Mouse (Mus musculus) adrenal gland, adult 18-20 months (tissue): ENCODE measurements around the gene Rnaset2b. TPM values are rescaled to one million over a fixed set of nuclear protein-coding genes. Genes with fewer than 3 reads are reported as not detected.
"Not testable (repeated sequence)": the region's sequence is repeated elsewhere in the genome, so short reads cannot be mapped to it uniquely, and the experiment has no call there.

Source experiments
- DNase-seq, 2 experiments: peaks; one replicate each; pipeline ENCODE4 v3.0.0; 2021 to 2022; ENCODE audit warnings: low spot score in 2 of 2
- long read RNA-seq, 2 experiments: library from polyadenylated mRNA; stranded (forward); transcript quantifications; one replicate each; pipeline ENCODE4 v2.0.0; 2021
- total RNA-seq, 2 experiments: library from RNA; stranded (reverse); gene quantifications; 1 replicate in 1 of 2; 2 replicates in 1 of 2; pipeline ENCODE4 v1.2.3; 2021

The Rnaset2b gene
- total RNA-seq: 100 to 1,000 TPM; 426 to 434 TPM
- long read RNA-seq, experiment 1, transcript Rnaset2b-201 (9 exons, 1,783 nt): major isoform, 40 of 42 reads
- long read RNA-seq, experiment 1, partial matches to known transcripts: 1 of 42 reads
- long read RNA-seq, experiment 1, other reads (novel, unspliced or antisense): 0 of 42 reads
- long read RNA-seq, experiment 2, transcript Rnaset2b-201 (9 exons, 1,783 nt): major isoform, 105 of 137 reads
- long read RNA-seq, experiment 2, partial matches to known transcripts: 32 of 137 reads
- long read RNA-seq, experiment 2, other reads (novel, unspliced or antisense): 0 of 137 reads

DNA sequence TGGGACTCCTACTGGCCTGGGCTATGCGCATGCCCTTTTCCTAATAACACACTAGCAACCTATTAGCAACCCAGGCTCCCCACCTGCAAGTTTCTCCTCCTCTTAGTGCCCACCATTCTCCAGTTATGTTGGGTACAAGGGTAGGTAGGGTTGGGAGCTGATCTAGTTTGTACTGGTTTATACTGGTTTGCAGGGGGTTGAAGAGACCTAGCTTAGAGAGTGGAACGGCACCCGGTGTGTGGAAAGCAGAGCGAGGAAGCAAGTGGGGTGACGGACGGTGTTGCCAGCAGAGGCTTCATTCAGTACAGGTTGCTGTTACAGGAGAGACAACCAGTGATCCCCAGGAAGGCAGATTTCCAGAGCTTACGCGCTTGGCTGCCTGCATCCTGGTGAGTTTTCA is at the start of gene Rnaset2b:
Rnaset2b (plus strand) TSS at position 301 of the 400 bp plus-strand sequence.
- not testable (repeated sequence) for DNase-seq

DNA sequence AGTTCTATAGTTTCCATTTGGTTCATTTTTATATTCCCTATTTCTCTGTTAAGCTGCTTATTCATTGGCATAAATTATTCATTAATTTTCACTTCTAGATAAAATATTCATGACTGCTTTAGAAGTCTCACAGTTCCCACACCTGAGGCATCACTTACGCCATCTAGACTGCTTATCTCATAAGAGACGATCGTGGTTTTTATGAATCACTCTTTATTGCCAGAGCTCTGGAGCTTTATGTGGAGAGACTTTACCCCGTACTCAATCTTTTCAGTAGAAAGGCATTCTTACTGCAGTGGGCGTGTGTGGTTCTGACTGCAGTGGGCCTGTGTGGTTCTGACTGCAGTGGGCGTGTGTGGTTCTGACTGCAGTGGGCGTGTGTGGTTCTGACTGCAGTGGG is 38.8 kb upstream of the Rnaset2b start:
- DNase-seq: not testable (repeated sequence)

DNA sequence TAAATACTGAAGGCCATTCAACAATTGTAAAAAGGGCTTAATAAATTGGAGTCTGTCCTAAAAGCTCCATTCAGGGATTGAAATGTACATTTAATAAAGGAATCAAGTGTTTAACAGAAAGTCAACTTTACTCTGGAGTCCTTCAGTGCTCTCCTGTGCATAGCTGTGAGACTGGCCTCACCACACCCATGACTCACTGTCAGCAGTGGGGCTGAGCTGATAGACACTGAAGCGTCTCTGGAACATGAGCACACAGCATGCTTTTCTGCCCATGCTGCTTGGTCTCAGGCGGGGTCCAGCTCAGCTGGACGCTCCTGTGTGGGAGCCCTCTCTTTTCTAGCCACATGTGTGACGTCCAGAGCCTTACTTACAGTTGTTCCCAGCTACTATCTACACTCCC is 27.9 kb upstream of the Rnaset2b start:
- DNase-seq: not testable (repeated sequence)

DNA sequence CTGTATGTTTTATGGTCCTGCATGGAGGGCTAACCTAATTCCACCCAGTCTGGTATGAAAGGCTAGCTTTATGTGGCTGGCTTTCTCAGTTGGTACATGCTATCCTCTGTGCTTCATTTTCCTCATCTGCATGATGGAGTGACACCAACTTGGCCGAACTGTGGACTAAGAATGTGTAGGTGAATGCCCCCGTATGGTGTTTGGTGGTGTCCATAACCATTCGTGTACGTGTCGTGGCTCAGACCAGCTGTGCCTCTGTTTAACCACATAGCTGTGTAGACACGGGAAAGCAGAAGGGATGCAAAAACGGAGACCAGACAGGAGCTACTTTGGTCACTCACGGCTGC is 22.8 kb upstream of the Rnaset2b start:
- not testable (repeated sequence) for DNase-seq

DNA sequence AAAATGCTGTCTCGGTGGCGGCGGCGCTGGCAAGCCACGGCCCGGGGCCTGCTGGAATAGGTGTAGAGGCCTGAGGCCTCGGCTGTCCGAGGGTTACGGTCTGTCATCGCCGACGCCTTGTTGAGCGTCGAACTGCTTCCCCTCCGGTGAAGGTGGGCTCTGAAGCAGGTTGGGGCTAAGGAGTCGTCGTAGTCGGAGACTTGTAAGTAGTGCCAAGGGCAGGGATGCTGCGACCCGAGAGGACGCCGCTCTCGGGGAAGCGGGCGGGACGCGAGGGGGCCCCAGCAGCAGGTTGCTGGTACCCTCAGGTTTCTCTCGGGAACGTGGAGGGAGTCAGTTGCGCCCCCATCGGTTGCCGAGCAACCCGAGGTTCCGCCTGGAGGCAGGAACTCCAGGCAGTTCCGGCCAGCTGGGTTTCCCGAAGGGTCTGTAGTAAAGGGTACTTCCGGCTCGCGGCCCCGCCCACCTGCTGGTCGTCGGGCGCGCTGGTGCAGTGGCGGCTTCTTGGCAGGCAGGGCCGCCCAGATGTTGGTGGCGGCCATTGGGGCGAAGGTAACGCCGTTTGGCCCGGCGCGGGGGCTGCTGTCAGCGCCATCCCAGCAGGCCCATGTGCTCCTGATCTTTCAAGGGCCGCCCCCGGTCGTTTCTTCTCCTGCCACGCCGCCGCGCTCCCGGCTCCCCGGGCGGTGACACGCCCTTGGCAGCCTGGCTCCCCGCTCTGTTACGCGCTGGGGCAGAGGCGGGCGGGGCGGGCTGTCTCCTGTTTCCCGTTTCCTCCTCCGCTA is 22.3 kb upstream of the Rnaset2b start, which contains the start of gene Rsph3b:
Rsph3b (minus strand) TSS at position 699 of the 785 bp plus-strand sequence.
- DNase-seq: peak; percentile 76 to 82

DNA sequence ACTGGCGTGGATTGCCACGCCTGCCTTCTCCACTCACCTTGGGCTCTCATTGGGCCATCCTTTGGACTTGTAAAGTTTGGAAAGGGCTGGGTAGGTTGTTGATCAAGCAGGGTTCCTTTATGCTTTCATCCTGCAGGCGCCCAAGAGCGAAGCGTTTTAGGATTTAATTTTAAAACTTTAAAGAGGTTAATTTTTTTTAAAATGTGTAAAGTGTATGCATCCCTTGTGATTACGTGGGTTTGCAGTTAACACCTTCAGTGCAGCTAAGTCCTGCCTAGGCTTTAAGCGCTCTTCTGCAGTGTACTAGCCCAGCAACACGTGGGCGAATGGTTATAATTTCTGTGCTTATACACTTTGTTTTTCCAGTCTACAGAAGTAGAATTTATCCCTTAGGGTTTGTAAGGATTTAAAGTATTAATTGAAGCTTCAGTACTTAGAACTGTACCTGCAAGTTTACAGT is 21.6 kb upstream of the Rnaset2b start:
- not testable (repeated sequence) for DNase-seq

DNA sequence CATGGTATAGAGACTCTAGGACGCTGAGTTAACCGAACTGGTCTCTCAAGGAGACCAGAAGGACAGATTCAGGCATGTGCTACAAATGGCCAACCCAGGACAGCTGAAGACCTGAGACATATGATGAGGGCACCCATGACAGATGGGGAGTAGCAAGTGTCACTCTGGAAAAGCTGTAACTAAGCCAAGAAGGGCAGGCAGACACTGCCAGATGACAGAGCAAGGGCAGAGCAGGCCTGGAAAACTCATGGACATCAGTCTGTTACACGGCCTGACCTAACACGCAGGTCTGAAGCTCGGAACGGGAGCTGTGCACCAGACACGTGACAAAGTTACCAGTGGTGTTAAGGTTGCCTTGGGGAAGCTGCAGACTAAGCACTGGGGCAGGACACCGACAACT is 11.6 kb upstream of the Rnaset2b start:
- DNase-seq: not testable (repeated sequence)

DNA sequence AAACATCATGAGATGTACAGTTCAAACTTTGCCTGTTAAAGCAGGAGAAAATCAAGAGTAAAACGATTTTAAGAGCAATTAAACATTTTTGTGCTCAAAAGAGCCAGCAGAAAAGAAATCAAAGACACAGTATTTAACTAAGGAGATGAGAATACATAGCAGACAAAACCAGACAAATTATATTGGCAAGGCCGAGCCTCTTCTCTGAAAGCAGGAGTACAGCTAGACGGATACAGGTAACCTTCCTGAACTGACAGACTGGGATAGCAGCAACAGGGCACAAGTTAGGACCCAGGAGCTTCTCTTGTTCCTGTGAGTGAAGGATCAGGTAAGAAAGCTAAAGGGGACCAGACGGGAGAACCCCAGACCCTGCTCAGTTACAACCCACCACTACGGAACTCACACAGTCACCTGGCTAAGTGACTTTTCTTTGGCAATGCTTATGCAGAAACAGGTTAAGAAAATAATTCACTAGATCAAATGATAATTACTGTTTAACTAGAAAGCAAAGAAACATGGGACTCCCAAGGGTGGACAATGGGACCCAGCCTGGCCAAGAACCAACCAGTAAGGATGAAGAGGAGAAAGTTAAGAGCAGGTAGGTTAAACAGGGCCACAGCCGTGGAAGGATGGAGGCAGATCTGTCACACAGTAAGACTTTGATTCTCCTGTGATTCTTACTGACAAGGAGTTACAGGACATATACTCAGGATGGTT is 10.7 kb upstream of the Rnaset2b start:
- DNase-seq: not testable (repeated sequence)

DNA sequence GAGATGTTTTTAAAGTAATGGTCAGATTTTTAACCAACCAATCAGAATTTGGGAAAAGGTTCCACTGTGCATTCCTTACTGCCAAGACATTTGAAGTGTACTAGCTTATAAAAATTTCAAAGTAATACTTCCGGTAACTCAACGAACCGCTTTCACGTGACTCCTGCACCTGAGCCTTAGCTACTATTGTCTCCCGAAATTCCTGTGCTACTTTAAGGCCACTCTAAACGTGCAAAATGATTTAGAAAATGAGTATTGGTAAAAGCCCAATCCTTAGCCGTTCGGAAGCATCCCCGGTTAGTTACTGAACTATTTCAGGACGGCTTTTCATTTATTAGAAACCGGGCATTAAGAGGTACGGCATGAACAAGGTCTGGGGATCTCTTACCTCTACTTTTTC is 10.1 kb upstream of the Rnaset2b start:
- not testable (repeated sequence) for DNase-seq

DNA sequence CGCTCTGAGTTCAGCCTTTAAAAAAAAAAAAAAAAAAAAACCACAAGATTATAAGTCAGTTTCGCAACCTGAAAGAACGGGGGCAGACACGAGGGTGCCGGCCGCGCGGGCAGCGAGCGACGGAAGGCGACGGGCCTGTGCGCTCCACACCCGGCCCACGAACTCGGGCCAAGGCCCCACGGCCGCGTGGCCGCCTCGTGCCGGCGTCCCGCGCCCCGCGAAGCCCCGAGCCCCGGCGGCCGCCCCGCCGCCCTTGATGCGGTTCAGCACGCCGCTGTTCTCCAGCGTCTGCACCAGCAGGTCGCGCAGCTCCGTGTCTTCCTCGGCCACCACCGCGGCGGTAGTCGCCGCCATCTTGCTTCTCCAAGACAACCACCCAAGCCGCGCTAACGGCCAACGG is 9.7 kb upstream of the Rnaset2b start, which contains the start of gene Tagap1:
Tagap1 (minus strand) TSS at position 381 of the 400 bp plus-strand sequence.
- peak; percentile 39 to 53 for DNase-seq

DNA sequence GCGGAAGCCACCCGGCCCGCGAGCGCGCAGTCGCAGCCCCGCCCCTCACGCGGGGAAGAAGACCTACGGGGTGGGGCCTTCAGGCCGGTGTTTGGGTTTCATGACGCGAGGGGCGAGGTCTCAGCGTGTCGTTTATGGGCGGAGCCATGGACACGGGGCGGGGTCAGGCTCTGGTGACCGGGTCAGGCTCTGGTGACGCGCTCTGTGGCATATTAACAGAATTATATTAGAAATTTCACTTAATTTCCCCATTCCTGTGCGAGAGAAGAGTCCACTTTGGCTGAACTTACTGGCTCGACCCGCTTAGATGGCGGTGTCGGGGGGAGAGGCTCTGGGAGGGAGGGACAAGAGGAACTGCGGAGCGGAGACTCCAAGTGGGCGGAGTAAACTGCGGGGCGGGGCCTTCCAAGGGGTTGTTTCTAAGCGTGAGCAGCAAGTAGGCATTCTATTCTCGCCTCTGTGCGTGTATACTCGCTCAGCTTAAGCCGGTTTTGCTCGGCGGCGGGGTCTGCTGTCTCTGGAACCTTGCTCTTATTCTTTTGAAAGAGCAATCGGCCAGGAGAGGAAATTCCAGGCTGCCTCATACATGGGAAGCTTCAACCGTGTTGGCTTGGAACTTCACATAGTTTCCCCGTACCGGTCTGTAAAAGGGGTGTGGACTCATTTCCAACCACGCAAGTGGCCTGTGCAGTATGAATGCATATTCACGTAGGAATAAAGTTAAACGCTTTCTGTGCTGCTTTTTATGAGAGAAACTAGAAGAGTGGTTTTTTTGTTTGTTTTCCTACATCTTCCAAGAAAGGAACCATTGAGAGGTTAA is 9.0 kb upstream of the Rnaset2b start:
- DNase-seq: not testable (repeated sequence)

DNA sequence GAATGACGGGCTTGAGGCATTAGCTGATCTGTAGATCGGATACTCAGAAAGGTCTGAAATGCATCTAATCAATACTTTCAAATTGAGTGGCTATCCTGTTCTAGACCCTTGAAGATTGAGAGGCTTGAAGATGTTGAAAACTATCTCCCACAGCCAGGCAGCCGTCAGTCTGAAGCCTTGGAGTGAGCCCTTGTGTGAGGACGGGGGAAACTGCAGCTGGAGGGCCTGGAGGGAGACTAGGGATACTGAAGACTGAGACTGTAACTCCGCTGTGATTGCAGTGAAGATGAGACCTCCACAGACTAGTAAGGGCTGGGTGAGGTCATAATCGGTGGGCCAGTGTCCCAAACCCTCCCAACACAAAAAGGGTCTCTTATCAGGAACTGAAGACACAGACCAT is 8.1 kb upstream of the Rnaset2b start:
- not testable (repeated sequence) for DNase-seq

DNA sequence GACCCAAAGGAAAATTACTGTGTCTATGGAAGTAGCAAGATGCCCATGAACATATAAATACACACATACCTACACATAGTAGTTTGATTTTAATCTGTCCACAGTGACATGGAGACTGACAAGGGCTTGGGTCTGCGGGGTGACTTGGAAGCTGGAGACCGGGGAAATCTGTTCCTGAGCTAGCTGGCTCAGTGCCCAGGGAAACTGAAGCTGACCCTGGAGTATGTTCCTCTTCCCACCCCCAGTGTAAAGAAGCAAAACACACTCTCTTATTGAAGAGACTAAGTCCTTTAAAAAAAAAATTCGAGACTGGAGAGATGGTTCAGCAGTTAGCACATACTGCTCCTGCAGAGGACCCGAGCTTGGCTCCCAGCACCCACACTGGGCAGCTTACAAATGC is 7.5 kb upstream of the Rnaset2b start:
- not testable (repeated sequence) for DNase-seq

DNA sequence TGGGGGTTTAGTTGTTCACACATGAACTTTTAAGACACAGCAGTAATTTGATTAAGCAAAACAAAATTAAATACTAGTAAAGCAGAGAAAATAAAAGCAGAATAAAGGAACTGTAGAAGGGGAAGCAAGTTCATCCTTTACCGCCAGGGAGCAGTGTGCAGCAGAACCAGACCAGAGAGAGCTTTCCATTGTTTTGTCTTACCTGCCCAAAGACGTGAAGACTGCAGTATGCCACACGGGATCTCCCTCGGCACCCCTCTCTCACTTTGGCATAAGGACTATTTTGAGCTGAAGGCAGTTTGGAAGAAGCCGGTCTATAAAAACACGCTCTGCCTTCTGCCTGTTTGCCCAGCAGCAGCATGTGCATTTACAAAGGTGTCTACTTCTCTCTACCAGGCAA is 5.1 kb upstream of the Rnaset2b start:
- not testable (repeated sequence) for DNase-seq

DNA sequence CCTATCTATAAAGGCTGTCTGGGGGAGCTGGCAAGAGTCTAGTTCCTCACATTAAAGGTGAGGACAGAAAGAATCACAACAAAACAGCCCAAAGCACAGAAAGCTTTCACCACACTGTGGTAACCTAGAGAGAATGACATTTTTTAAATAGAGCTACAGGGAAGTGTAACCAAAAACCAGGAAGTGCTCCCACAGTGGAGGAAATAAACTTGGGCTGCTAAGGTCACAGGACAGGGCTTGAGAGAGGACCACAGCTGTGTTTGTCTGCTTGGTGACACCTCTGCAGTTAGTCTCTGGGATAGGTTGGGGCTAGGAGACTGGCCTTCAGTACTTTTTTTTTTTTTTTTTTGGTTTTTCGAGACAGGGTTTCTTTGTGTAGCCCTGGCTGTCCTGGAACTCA is 2.8 kb upstream of the Rnaset2b start:
- not testable (repeated sequence) for DNase-seq

DNA sequence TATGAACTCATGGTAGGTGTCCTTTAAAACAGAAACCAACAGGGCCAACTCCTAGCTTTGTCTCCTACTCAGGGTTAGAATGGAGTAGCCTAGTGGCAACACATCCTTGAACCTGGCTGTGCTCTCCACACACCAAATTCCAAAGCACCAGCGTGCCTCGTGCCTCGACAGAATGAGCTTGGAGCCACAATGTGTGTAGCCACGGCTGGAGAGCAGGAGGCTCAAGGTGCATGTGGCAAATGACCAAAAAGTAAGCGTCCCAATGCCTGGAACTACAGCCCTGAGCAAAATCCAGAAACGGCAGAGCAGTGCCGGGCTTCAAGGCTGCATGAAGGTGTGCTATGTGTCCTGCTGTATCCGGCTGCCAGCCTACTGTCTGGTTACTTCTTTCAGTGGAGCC is 804 bp downstream of the Rnaset2b start:
- DNase-seq: not testable (repeated sequence)

DNA sequence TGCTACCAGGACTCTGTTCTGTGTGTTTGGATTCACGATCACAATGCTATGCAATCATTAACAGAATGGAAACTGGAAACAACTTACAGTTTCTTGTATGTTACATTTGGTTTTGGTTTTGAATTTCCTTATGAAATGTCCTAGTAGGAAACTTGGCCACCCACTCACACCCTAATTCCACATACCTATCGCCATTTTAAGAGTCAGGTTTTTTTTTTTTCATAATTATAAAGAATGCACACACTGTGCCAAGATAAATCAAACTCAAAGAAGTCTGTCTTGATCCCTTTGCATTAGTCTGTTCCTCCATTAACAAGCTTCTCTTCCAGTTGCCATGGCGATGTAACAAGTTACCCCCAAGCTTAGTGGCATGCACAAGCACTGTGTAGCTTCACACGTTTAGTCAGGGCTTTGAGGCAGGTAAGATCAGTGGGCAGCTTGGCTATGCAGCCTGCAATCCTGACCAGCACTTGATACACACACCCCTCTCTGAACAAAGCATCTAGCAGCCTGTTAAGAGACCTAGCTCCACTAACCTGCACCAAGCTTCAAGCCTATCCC is 2.5 kb downstream of the Rnaset2b start:
- DNase-seq: not testable (repeated sequence)

DNA sequence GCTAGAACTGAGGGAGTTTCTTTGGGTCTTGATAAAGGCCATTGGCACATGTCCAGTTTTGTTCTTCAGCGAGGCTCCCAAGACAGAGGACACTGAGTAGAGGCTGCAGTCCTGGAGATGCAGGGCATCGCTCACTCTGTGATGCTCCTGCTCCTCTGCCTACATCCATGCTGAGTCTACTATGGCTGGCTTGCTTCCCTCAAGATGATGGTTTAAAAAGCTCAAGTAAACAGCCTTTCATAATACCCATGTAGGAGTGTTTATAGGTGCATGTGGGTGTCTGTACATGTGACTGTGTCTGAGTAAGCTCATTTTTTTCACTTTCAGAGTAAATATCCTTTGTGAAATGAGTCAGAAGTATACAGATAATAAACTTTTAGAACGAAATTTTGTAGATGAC is 4.6 kb downstream of the Rnaset2b start:
- DNase-seq: not testable (repeated sequence)

DNA sequence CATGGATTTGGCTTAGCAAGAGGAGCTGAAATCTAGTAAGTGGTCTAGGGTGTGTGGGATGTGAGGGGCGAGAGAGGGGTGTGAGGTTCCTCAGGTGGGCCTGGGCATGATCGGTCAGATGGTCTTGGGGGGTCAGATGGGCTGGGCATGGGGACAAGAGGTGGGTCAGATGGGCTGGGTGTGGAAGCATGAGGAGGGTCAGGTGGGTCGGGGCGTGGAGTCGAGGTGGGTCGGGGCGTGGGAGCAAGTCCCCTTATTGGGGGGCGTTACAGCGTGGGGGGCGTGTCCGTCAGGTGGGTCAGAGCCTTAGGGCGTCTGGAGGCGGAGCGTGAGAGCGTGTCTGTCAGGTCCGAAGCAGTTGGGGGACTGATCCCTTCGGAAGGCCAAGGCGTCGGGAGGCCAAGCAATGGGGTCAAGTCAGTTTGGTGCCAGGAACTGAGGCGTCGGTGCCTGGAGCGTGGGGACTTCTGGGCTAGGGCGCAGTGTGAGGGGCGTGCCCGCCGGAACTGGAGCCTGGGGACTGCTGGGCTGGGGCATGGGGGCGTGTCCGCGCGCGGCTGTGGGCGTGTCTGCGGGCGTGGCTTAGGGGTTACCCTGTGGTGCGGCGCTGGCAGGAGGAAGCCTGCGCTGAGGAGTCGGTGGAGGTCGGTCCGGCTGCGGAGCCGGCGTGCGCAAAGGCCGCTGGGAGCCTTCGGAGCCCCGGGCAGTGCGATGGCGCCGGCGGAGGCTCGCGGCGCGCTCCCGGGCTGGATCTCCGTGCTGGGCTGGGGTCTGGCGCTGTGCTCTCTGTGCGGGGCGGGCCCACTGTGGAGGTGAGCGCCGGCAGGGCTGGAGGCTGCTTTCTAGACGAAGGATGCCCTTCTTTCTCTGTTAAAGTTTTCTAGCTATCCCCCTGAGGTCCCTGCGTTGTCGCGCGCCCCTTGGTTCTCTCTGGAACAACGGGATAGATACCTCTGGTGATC is 8.1 kb downstream of the Rnaset2b start, which contains the start of gene Gm49721:
Gm49721 (plus strand) TSS at position 618 of the 962 bp plus-strand sequence.
- DNase-seq: peak; percentile 59 to 67
